Comparison of ENCODE assay signal across 33 mouse cellular contexts in genomic region chr14:56283816-56284215, GRCm38 (mm10). TPM values are rescaled to one million over a fixed set of nuclear protein-coding genes. Genes with fewer than 3 reads are reported as not detected.
"Had no signal": no experiment of that assay in that cellular context is flagged by ENCODE, and none has a peak within 500 bp of the region (broad histone marks: within the 10 kb centered on the region; RNA-seq: fewer than 3 reads in every experiment).

No protein-coding gene starts in this region.

- H3K4me1 ChIP-seq: kidney, embryonic 15.5 days; liver, embryonic 13.5 days; neural tube, embryonic 12.5 days; neural tube, embryonic 15.5 days had no signal

- H3K27ac ChIP-seq: kidney, embryonic 15.5 days; layer of hippocampus, adult 2 months; left cerebral cortex, adult 2 months; liver, embryonic 13.5 days; neural tube, embryonic 12.5 days; neural tube, embryonic 15.5 days; stomach, postnatal 0 days had no signal

- H3K4me3 ChIP-seq: kidney, embryonic 15.5 days; layer of hippocampus, adult 2 months; left cerebral cortex, adult 2 months; liver, embryonic 13.5 days; neural tube, embryonic 12.5 days; neural tube, embryonic 15.5 days had no signal

- H3K27me3 ChIP-seq: kidney, embryonic 15.5 days; liver, embryonic 13.5 days; neural tube, embryonic 12.5 days; neural tube, embryonic 15.5 days had no signal

- H3K4me2 ChIP-seq: kidney, embryonic 15.5 days; liver, embryonic 13.5 days; midbrain, embryonic 11.5 days; neural tube, embryonic 12.5 days; neural tube, embryonic 15.5 days had no signal

- DNase-seq: kidney, adult 11 months; kidney, adult 8-10 months; kidney, postnatal 25 days; layer of hippocampus, postnatal 36 days; liver, embryonic 13.5 days; lung, adult 2 months; lung, postnatal 14 days; lung, postnatal 4 days; midbrain, embryonic 14.5 days; right cerebral cortex, adult 18-20 months; right cerebral cortex, postnatal 25 days; thymus, adult 2 months; thymus, postnatal 25 days had no signal

- H3K9ac ChIP-seq: kidney, embryonic 15.5 days; liver, embryonic 13.5 days; neural tube, embryonic 12.5 days; neural tube, embryonic 15.5 days had no signal

- H3K9me3 ChIP-seq: kidney, embryonic 15.5 days; liver, embryonic 13.5 days; neural tube, embryonic 12.5 days; neural tube, embryonic 15.5 days had no signal

- H3K36me3 ChIP-seq: kidney, embryonic 15.5 days; liver, embryonic 13.5 days; neural tube, embryonic 12.5 days; neural tube, embryonic 15.5 days had no signal

RNA-seq across cellular contexts. Expression of gene Gzmb, which starts 21.8 kb away (rescaled TPM):
- total RNA-seq: layer of hippocampus, adult 2 months; layer of hippocampus, postnatal 10 days; layer of hippocampus, postnatal 36 days; left cerebral cortex, adult 2 months; left cerebral cortex, postnatal 10 days; left cerebral cortex, postnatal 36 days; midbrain, postnatal 0 days had no signal
- polyA plus RNA-seq: limb, embryonic 11.5 days; midbrain, embryonic 11.5 days; midbrain, embryonic 14.5 days; midbrain, postnatal 0 days; neural tube, embryonic 12.5 days; neural tube, embryonic 15.5 days had no signal

RNA-seq across cellular contexts. Expression of gene Gzmc, which starts 49.4 kb away (rescaled TPM):
- total RNA-seq: layer of hippocampus, adult 2 months; layer of hippocampus, postnatal 10 days; layer of hippocampus, postnatal 36 days; left cerebral cortex, adult 2 months; left cerebral cortex, postnatal 10 days; left cerebral cortex, postnatal 36 days; megakaryocyte progenitor cell, adult 5-6 weeks; megakaryocyte-erythroid progenitor cell, adult 5-6 weeks; midbrain, postnatal 0 days had no signal
- polyA plus RNA-seq: kidney, embryonic 15.5 days; large intestine, adult 2 months; limb, embryonic 11.5 days; limb, embryonic 14.5 days; liver, adult 2 months; liver, embryonic 13.5 days; liver, embryonic 16.5 days; lung, adult 2 months; lung, embryonic 16.5 days; midbrain, embryonic 11.5 days; midbrain, embryonic 14.5 days; midbrain, postnatal 0 days; neural tube, embryonic 12.5 days; neural tube, embryonic 15.5 days; stomach, embryonic 14.5 days had no signal
